Mouse (Mus musculus) liver, embryonic 18 days (tissue): ENCODE data around the gene Myo18a. TPM values are rescaled to one million over a fixed set of nuclear protein-coding genes. Genes with fewer than 3 reads are reported as not detected.

Experiments used
- polyA plus RNA-seq: library from polyadenylated mRNA; depleted of rRNA; stranded (reverse); fragments of >200 nt; gene quantifications from 2 replicates; pipeline ENCODE4 v1.2.3, GENCODE M21; 2012; rRNA removed

The Myo18a gene
- polyA plus RNA-seq, result 13.3 and 19.1 TPM in 2 replicates

DNA sequence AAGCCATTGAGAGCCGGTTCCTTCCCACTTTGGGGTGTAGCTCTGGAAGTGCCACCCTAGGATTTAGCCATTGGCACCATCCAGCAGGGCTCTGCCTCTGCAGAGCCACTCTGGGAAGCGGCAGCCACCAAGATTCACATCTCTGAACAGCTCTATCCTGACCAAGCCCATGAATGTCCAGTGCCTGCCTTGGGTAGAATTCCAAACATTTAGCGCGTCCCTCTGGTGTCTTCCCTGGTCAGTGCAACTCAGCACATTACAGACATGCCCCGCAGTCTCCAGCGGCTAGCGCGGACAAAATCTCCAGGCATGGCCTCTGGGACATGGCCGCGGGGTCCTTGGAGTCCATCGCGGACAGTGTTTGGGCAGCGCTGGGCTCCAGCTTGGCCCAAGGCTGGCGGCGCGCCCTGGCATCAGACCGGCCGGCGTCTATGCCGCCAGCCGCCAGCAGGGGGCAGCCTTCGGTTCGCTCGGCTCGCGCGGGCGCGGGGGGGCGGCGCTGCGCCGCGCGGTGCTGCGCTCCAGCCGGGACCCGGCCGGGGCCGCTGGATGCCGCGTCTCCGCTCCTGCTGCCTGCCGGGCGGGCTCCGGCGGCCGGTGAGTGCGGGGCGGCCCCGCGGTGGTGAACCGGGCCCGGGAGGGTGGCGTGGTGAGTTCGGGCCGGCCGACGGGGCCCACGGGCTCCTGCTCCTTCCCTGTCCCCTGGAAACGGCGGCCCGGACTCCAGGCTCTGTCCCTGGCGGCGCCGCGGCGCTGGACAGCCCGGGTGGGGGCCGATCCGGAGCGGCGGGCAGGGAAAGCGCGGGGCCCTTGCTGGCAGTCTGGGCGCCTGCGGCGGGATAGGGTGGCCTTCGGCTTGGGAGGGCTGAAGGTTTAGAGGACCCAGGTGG lies at the start of gene Myo18a:
Gene Myo18a (plus strand): TSS at position 464 of the 890 bp plus-strand sequence.

GRCm38 (mm10) chr11:77725183-77725582 lies 37.9 kb upstream of the Myo18a start, which contains the start of gene Cryba1:
Gene Cryba1, minus strand, starts transcription at chr11:77725283.

DNA sequence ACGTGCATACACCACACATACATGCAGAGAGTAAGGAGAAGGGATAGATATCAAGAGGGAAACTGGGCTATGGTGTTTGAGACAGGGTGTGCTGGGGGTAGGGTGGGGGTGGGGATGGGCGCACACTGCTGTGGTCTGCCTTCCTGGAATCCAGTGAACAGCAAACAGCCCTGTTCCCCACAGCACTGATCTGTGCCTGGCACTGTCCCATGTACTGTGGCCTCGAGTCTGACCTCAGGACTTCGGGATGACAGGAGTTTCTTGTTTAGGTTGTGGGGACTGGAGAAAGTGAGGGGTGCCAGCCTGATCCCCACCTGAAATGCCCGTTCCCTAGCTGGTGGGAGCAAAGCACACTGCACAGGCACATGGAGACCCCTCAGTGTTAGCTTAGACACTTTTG lies 24.7 kb downstream of the Myo18a start, which contains the start of gene Gm10277:
Gene Gm10277 (minus strand): TSS at position 41 of the 400 bp plus-strand sequence.

GRCm38 (mm10) chr11:77893787-77894718 lies 131.0 kb downstream of the Myo18a start, which contains the start of gene Pipox:
Gene Pipox, minus strand, starts transcription at chr11:77894096.

Other genes starting within 250 kb of the Myo18a start
- 1.6 TPM in 2 replicates for gene Abhd15, start 248.1 kb upstream of the Myo18a start, polyA plus RNA-seq
- 3.1 and 3.6 TPM in 2 replicates for gene Trp53i13, start 247.3 kb upstream of the Myo18a start, polyA plus RNA-seq
- 0.01 and 0.02 TPM in 2 replicates for gene Gm10392, start 244.0 kb upstream of the Myo18a start, polyA plus RNA-seq
- gene Taok1, start 155.4 kb upstream of the Myo18a start, polyA plus RNA-seq, result 3.5 and 4.0 TPM in 2 replicates
- gene Nufip2, start 77.1 kb upstream of the Myo18a start, polyA plus RNA-seq, result 7.7 and 7.9 TPM in 2 replicates
- not detected in 2 replicates for gene Cryba1, start 38.0 kb upstream of the Myo18a start, polyA plus RNA-seq
- not detected in 2 replicates for gene Gm10277, start 24.5 kb downstream of the Myo18a start, polyA plus RNA-seq
- 77.0 and 81.9 TPM in 2 replicates for gene Pipox, start 130.8 kb downstream of the Myo18a start, polyA plus RNA-seq
- gene Sez6, start 167.6 kb downstream of the Myo18a start, polyA plus RNA-seq, result 0.02 and 0.06 TPM in 2 replicates
- 14.3 and 19.0 TPM in 2 replicates for gene Phf12, start 219.5 kb downstream of the Myo18a start, polyA plus RNA-seq